Mouse (Mus musculus) E14TG2a.4 (cell line): ENCODE data around the gene Sh3d19.

Experiments used
- H3K27me3 ChIP-seq: 2 replicates; pipeline ENCODE4 v1.6.1; 2014; ENCODE audit warnings: low read length, control low read depth; ENCODE audit not compliant: insufficient read depth
- H3K36me3 ChIP-seq: 2 replicates; pipeline ENCODE4 v1.6.1; 2014; ENCODE audit warnings: low read length, control low read depth; ENCODE audit not compliant: insufficient read depth
- H3K4me1 ChIP-seq: replicated peaks from 2 replicates; pipeline ENCODE4 v1.6.1; 2014; ENCODE audit warnings: low read depth, low read length, control low read depth
- H3K4me3 ChIP-seq: replicated peaks from 2 replicates; pipeline ENCODE4 v1.5.1; 2014; ENCODE audit warnings: mild to moderate bottlenecking, low read length
- H3K9me3 ChIP-seq: 2 replicates; pipeline ENCODE4 v1.6.1; 2014; ENCODE audit warnings: low read length, control low read depth
- CTCF ChIP-seq: conservative IDR thresholded peaks from 2 replicates; pipeline ENCODE4 v1.5.1; 2014; ENCODE audit warnings: low read length
- NANOG ChIP-seq: IDR thresholded peaks from 2 replicates; pipeline ENCODE4 v1.6.1; 2014; ENCODE audit warnings: borderline replicate concordance, low read length, mixed read lengths
- POU5F1 ChIP-seq: IDR thresholded peaks from 2 replicates; pipeline ENCODE4 v1.6.1; 2014; ENCODE audit warnings: low read length, borderline replicate concordance

Sh3d19 gene

DNA sequence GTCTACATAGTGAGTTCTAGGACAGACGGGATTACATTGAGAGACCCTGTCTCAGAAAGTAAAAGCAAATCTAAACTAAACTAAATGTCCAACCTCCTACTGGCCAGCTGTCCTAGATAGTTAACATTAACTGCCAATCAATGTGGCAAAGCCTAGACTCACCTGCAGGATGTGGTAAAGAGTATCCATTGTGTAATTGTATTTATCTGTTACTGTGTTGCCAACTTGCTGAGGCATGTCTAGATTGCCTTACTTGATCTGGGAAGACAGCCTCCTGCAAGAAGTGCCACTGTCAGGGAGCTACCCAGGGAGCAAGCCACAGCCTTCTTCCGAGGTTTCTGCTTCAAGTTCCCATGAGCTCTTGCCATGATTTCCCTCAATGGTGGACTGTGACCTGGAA, 16.3 kb downstream of the Sh3d19 start:
- Histone ChIP-seq H3K4me3 (no peak overlapping the region), H3K27me3 (no peaks in the 10 kb centered on the region), H3K4me1 (peaks cover 26% of the 10 kb centered on the region), H3K36me3 (0 out of 2 replicates have a peak, but pooled peaks cover 10% of the 10 kb centered on the region), H3K9me3 (no peaks in the 10 kb centered on the region)
- no peak for TF ChIP-seq POU5F1
- no peak for TF ChIP-seq NANOG
- TF ChIP-seq CTCF, result no peak

DNA sequence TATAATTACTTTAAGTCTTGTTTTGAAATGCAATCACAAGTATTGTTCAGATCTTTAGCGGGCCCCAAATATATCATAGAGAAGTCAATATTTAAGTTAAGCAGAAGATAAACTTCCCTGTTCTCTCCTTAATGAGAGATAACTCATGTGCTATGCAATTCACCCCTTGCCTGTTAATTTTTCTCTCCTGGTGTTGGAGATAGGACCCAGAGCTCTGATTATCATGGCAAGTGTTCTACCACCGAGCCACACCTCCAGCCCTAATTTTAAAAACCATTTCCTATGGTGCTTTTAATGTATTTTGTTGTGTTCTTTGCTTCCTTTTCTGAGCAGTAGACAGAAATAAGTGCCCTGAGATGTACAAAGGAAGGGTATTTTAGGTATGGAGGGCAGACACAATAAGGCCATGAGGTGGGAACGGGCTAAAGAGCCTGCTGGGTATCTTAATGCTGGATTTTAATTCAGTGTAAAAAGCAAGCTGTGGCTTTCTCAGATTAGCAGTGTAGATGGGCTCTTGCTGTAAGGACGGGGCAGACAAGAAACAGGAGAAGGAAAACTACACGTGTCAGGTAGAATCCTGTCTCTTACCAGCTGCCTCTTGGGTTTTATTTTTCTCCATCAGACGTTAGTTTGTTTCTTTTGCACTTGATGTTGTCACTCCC, 20.4 kb downstream of the Sh3d19 start:
- Histone ChIP-seq H3K27me3 (no peaks in the 10 kb centered on the region), H3K4me1 (peaks cover 47% of the 10 kb centered on the region), H3K4me3 (0 out of 2 replicates have a peak overlapping the region, but pooled peaks have one; percentile 23), H3K9me3 (no peaks in the 10 kb centered on the region), H3K36me3 (0 out of 2 replicates have a peak, but pooled peaks cover 10% of the 10 kb centered on the region)
- TF ChIP-seq NANOG (no peak), POU5F1 (no peak), CTCF (no peak)

DNA sequence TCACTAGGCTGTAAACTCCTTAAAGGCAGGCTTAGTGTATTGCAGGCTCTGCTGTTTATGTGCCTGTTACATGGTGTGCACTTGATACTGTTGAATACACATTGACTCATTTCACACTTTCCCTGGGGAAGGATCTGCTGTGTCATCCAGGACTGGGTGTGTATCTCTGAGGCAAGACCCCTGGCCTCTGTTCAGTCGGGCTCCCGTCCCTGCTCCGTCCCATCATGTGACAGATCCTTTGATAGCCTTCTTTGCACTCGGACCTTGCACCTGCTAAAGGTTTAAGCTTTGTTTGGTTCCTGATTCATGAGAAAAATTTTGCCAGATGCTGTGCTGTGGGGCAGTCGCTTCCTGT, 20.9 kb downstream of the Sh3d19 start:
- peak overlapping the region; percentile 23; the same call in 1 of the 2 replicates for H3K4me3 ChIP-seq
- no peaks in the 10 kb centered on the region for H3K9me3 ChIP-seq
- peaks cover 47% of the 10 kb centered on the region for H3K4me1 ChIP-seq
- TF ChIP-seq POU5F1 (no peak), NANOG (no peak), CTCF (no peak)
- H3K27me3 ChIP-seq, result no peaks in the 10 kb centered on the region
- 0 out of 2 replicates have a peak, but pooled peaks cover 10% of the 10 kb centered on the region for H3K36me3 ChIP-seq

DNA sequence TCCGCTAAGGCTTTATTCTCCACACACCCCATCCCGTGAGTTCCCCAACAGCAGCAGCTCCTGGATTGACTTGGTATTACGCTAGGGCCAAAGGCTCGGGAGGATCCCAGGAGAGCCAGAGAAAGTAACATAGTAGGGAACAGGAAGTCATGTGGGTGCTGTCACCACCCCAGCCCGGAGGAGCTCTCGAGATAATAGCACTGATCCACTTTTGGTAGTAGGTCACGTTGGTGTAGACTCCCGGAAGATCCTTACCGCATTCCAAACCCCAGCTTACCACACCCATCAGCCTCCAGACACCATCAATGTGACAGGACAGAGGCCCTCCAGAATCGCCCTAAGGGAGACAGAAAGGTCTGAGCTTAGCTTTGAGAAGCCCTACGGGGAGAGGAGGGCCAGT, 22.8 kb downstream of the Sh3d19 start:
- Histone ChIP-seq H3K4me1 (peaks cover 55% of the 10 kb centered on the region), H3K27me3 (no peaks in the 10 kb centered on the region), H3K36me3 (no peaks in the 10 kb centered on the region), H3K4me3 (peak overlapping the region; percentile 30), H3K9me3 (no peaks in the 10 kb centered on the region)
- TF ChIP-seq POU5F1 (no peak), NANOG (no peak), CTCF (no peak)

DNA sequence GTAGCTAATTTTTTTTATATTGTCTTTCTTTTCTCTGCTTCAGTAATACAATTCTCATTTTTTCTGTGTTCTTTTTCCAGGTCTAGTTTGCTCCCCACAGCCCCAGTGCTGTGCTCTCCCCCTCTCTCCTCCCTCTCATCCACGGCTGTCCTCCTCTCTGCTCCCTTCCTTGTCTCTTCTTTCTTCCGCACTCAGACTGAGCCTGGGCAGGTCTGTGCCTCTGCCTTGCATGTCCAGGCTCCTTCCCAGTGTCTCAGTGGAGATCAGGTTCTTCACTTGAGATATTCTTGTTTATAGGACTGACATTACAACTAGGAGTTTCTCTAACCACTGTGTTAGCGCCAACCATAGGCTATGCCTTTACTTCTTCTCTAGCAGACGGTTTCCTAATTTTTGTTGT, 23.7 kb downstream of the Sh3d19 start:
- no peak for TF ChIP-seq NANOG
- TF ChIP-seq POU5F1, result no peak
- TF ChIP-seq CTCF, result no peak
- H3K4me1 ChIP-seq, result peaks cover 59% of the 10 kb centered on the region
- no peaks in the 10 kb centered on the region for H3K36me3 ChIP-seq
- no peaks in the 10 kb centered on the region for H3K9me3 ChIP-seq
- no peak overlapping the region for H3K4me3 ChIP-seq
- H3K27me3 ChIP-seq, result no peaks in the 10 kb centered on the region

DNA sequence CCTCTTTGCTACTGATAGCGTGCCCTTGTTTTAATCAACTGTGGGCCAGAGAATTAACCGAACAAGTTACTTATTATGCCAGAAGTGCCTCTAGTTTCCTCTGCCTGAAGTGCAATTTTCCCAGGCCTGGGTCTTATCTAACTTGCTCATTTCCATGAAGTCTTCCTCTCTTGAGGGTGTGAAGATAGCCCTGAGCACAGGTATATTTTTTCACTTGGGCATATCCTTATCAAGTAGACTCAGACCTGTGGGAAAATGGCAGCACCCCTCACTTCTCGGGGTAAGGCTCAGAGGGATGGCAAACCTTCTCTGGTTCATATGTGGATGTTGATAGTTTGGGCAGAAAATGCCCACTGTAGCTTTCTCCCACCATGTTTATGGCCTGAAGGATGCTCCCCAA, 30.4 kb downstream of the Sh3d19 start:
- Histone ChIP-seq H3K4me1 (peaks cover 52% of the 10 kb centered on the region), H3K36me3 (peaks cover 8% of the 10 kb centered on the region), H3K4me3 (no peak overlapping the region), H3K27me3 (no peaks in the 10 kb centered on the region), H3K9me3 (peaks cover 6% of the 10 kb centered on the region)
- TF ChIP-seq CTCF, result no peak
- no peak for TF ChIP-seq NANOG
- TF ChIP-seq POU5F1, result no peak

DNA sequence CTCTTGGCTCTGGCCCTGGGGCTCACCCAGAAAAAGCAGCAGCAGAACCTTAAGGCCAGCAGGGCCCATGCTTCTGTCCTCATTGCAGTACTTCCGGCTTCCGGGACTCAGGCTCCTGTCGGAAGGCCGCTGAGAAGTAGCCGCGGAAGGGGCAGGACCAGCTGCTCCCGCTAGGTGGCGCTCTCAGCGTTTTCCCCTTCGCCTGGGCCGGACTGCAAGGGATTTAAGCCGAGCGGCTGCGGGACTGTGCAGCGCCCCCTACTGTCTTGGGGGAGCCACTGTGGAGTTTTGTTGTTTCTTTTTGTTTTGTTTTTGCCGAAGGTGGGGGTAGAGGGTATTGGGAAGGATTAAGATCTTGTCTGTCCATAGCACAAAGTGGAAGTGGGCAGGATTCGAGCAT, 31.5 kb downstream of the Sh3d19 start, which contains the start of gene Prss48:
Gene Prss48 (minus strand): TSS at position 69 of the 400 bp plus-strand sequence.
- Histone ChIP-seq H3K9me3 (peaks cover 12% of the 10 kb centered on the region), H3K27me3 (no peaks in the 10 kb centered on the region), H3K4me1 (peaks cover 52% of the 10 kb centered on the region), H3K36me3 (peaks cover 15% of the 10 kb centered on the region), H3K4me3 (peak within 1 kb of the TSS; percentile 73)
- TF ChIP-seq POU5F1 (no peak), CTCF (peak; percentile 98)

DNA sequence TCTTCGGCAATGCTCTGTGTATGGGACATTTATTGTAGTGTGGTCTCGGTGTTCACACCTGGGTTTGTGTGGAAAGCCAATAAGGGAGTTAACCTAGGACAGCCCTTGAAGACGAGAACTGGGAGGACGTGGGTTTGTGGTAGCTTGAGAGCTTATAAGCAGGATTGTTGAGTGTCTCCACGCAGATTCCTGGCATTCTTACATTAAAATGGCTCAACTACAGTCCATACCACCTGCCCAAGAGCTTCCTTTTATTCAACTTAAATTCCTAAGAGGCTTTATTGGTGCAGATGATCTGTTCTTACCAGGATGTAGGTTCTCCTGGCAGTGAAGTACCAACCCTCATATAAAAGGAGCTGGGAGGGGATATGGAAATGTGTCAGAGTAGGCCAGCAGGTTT, 32.0 kb downstream of the Sh3d19 start:
- no peak for TF ChIP-seq POU5F1
- TF ChIP-seq CTCF, result no peak
- no peak for TF ChIP-seq NANOG
- Histone ChIP-seq H3K36me3 (peaks cover 20% of the 10 kb centered on the region), H3K4me3 (peak overlapping the region; percentile 2; the same call in 1 of the 2 replicates), H3K9me3 (peaks cover 16% of the 10 kb centered on the region), H3K4me1 (peaks cover 52% of the 10 kb centered on the region), H3K27me3 (no peaks in the 10 kb centered on the region)

DNA sequence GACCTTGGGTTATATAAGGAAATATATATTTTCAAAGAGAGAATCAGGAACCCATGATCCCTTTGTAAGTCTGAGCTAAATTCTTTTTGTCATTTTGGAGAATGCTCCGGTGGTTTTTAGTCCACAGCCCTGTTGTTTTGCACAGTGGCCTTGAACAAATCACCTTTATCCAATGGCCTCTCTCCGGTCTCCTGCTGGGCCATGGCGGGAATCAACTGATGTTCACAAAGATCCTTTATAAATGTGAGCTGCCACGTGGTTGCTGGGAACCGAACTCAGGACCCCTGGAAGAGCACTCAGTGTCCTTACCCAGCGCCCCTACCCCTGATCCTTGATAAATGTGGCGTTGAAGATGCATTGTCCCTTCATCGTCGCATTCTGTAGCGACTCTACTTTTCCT, 33.8 kb downstream of the Sh3d19 start:
- Histone ChIP-seq H3K4me1 (peaks cover 52% of the 10 kb centered on the region), H3K36me3 (peaks cover 30% of the 10 kb centered on the region), H3K27me3 (no peaks in the 10 kb centered on the region), H3K9me3 (peaks cover 27% of the 10 kb centered on the region), H3K4me3 (no peak overlapping the region)
- TF ChIP-seq CTCF, result no peak
- TF ChIP-seq NANOG, result peak; percentile 71; the same call in 1 of the 2 replicates
